Mouse (Mus musculus) liver, embryonic 14.5 days (tissue): ENCODE measurements around the gene A830018L16Rik.

Source experiments
- CTCF ChIP-seq: IDR thresholded peaks from 2 replicates; pipeline ENCODE4 v1.5.1; 2016; ENCODE audit warnings: antibody characterized with exemption, low read depth, control low read depth
- EP300 ChIP-seq: IDR thresholded peaks from 2 replicates; pipeline ENCODE4 v1.6.1; 2016; ENCODE audit warnings: antibody characterized with exemption, low read depth

- TF ChIP-seq CTCF = no peak
- no peak for TF ChIP-seq EP300
These were observed 568.8 kb downstream of the A830018L16Rik start for GRCm38 (mm10) chr1:11982590-11983136.
